Mouse (Mus musculus) thymus, postnatal 14 days (tissue): ENCODE results near the gene Gfra1.
A peak's percentile ranks its signal among the peaks of the same experiment; 100 is the strongest.

ENCODE experiments used
- DNase-seq: peaks from one replicate; pipeline ENCODE4 v3.0.0; 2021

Gene Gfra1

GRCm38 (mm10) chr19:58389466-58389865 lies 66.2 kb downstream of the Gfra1 start:
- no peak for DNase-seq

DNA sequence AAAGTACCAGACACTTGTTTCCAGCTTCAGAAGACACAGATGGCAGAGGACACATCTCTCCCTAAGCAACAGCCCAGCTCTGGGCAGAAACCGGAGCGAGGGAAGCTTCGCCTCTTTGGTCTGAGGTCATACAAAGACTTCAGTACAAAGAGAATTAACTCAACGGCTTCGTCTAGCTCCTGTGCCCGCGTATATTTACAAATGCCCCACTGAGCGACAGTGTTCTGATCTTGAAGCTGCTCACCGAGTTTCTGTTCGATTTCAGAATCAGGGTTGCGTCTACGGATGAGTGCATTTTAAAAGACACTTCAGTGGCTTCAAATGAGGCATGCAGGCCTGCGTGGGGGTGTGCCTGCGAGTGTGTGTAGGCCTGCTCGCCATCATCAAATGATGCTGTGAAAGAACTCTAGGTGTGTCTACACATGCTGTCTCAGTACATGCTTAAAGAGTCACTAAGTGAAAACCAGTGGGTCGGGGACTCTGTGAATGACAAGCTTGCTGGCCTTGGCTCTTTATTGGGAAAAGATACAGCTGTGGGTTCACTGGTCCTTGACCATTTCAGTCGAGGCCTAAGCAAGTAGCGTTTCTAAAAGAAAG lies 66.8 kb downstream of the Gfra1 start:
- no peak for DNase-seq

DNA sequence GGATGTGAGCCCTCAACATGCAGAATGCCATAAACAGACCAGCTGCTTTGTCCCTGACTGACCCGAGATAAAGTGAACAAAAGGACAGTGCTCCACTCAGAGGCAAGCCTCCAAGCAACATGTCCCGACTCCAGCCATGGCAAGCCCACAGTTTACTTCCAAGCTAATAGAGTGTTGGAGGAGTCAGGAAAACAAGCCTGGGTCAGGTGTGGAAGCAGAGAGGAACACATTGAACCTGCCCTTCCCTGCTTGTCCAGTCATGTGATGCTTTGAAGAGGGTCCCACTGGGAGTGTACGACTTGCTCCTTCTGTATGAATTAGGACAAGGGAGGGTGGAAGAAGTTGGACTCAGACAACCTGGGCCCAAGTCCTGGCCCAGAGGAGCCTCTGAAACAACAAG lies 72.4 kb downstream of the Gfra1 start:
- DNase-seq, result no peak

DNA sequence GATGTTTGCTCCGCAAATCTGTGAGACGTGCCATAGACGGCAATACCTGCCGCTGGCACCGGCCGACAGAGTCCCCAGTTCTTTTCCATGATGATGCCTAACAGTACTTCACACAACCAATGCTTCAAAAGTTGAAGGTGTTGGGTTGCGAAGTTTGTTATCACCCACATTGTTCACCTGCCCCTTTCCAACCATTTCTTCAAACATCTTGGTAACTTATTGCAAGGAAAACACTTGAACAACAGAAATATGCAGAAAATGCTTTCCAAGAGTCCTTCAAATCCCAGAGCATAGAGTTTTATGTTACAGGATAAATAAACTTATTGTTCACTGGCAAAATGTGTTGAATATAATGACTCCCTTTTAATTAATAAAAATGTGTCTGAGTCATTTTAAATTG lies 73.2 kb downstream of the Gfra1 start:
- DNase-seq, result no peak

- no peak for DNase-seq
Measured at GRCm38 (mm10) chr19:58377969-58378368, 77.7 kb downstream of the Gfra1 start.

DNA sequence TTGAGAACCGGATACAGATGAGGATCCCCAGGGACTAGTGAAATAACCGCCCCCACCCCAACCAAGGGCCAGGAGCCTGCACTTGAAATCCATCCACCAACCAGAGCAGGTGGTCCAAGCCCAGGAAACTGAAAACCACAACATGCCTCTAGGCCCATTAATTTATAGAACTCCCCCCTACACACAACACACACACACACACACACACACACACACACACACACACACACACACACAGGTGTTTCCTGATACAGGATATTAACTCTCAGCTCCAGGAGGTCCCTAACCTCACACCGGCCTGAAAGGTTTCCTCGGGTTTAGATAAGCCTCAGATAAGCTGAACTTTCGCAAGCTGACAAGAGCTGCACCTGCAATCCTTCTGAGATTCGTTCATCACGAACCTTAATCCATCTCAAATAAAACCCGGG lies 79.0 kb downstream of the Gfra1 start:
- DNase-seq, result peak; percentile 52

DNA sequence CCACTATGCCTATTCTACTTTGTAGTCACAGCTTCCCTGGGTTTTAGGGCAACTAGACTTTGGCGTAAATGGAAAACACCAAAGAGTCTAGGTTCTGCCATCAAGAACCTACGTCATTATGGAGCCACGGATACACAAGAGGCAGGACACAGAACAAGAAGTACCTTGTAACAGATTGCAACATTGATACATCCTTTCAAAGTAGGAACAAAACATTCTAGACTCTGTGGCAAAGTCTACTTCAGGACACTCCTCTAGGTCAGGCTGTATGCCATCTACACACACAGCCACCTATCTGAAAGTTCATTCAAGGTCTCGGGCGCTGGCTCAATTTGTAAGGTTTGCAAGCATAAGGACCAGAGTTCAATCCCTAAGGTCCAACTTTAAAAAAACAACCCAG lies 81.1 kb downstream of the Gfra1 start:
- DNase-seq, result no peak

- DNase-seq, result no peak
Measured at GRCm38 (mm10) chr19:58374155-58374554, 81.6 kb downstream of the Gfra1 start.

DNA sequence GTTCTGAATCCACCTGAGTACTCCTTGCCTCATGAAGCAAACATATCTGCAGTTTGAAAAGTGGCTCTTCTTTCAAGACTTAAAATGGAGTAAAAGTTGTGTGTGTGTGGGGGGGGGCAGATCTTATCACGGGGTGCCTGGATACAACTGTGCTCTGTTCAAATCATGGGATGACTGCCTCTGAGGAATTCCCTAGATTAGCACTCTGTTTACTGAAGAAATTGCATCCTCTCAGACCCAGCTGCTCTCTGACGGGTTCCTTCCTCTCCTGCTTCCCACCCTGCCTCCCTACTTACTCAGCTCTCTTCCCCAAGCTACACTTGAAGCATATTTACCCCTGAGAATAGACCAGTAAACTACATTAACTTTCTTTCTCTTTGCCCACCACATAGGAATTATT lies 87.2 kb downstream of the Gfra1 start:
- DNase-seq, result no peak

- DNase-seq, result no peak
Measured at GRCm38 (mm10) chr19:58364688-58365087, 91.0 kb downstream of the Gfra1 start.

- DNase-seq, result no peak
Measured at GRCm38 (mm10) chr19:58360982-58361381, 94.7 kb downstream of the Gfra1 start.

GRCm38 (mm10) chr19:58358063-58358462 lies 97.6 kb downstream of the Gfra1 start:
- peak; percentile 12 for DNase-seq

- DNase-seq, result no peak
Measured at GRCm38 (mm10) chr19:58353953-58354352, 101.8 kb downstream of the Gfra1 start.

DNA sequence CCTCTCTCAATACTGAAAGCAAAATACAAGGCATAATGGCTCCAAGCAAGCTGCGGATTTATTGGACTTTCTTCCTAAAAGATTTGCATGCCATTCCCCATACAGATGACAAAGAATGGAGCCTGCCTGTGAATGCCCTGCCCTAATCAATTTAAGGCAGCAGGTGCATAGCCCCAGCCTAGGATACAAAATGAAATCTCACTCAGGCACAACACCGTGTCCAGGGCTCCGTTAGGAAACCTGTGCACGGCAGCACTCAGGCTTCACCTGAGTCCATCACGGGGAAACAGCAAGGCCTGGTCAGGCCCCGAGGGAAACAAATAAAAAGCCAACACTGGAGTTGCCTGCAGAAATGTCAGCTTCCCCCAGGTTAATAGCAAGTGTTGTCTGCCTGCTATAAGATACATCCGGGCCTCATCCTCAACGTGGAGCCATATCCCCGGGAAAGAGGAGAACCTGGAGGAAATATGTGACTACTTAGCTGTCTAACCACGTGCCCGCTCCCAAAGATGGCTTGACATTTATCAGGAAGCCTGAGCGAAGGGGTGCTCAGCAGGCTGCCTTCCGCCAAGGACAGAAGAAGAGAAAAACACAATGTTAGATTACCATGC lies 102.3 kb downstream of the Gfra1 start:
- no peak for DNase-seq

DNA sequence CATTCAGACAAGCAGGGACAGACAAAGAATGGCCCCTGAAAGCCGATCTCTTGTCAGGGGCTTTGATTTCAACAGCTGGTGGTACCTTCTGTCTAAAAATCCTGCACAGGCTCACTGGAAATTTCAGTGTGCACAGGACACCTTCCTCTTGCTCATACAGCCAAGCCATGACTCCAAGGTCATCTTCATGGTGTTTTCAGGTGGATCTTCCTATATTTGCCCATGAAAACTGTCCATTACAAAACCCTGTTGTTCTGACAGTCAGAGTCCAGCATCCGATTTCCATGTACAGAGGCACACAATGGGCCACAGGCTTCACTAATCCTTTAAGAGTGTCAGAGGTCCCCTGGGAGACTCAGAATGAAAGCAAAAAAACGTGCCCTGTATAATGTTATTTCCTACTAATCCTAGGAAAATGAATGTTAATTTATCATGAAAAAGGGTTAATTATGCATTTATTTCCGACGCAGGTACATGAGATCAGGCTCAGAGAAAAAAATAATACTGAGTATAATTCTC lies 105.8 kb downstream of the Gfra1 start:
- no peak for DNase-seq

GRCm38 (mm10) chr19:58345137-58345536 lies 110.6 kb downstream of the Gfra1 start:
- DNase-seq, result no peak

GRCm38 (mm10) chr19:58341351-58341750 lies 114.4 kb downstream of the Gfra1 start:
- DNase-seq, result no peak

DNA sequence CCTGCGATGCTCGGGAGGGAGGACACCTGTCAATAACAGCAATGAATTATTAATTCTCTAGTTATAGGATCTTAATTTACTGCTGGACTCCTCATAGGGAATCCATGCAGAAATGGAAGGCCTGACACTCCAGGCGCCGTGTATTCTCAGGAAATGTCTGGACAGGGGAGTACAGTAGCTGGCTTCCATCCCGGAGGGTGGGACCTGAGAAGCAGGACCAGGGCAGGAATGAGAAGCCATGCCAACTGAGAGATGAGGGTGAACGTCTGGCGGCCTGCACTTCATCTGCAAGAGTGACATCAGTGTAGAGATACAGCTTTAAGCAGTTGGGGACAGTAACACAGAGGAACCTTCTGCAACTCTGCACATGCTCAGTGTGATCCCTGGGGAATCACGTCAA lies 115.5 kb downstream of the Gfra1 start:
- DNase-seq, result no peak

DNA sequence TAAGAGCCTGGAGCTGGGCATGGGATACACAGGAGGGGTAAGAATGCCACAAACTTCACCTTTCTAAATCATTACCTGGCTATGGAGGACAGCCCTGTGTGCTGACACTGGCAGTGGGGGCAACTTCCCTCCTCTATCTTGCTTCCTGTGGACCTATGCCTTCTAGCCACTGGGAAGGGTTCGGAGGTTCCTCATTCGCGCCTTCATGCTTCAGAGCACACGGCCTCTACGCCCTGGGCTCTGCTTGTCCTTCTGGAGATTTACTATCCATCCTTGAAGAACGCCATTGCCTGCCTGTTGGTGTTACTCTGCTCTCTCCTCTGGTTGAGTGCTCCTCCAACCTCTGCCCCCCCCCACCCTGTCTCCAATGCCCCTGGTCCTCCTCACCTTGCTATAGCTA lies 118.9 kb downstream of the Gfra1 start:
- DNase-seq, result no peak

DNA sequence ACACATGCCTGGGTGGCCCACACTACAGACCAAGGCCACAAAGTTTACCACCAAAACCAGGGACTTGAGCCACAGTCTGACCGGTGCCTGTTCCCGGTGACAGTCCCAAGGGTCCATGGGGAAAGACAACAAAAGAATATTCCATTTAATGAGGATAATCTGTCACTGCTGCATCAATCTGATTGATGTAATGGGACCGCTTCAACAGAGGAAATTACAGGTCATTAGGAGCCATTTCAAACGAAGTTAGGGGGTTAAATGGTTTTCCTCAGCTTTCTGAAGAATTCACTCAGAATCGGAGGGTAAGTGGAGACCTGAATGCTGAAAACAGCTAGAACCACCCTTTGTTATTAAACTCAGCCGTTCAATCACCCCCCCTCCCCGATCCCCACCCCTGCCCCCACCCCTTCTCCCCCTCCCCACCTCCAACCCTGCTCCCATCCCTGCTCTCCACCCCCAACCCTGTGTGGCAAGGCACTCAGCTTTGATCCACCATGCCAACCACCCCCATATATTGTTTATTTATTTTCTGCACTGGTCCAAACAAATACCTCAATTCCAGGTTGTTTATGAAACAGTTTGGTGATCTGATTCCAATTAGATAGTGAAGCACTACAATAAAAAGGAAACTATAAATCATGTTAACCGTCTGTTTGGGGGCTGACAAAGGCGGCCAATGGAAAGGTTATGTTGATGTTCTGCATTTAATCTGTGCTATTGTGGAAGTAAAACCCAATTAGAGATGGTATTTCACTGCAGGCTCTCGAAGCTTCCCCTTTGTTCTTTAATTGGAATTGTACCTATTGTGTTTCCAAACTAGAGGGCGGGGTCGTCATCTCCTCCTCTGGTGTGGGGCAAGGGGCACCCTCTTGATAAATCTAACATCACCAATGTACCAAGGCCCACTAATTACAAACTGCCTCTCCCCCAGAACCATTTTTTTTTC lies 119.9 kb downstream of the Gfra1 start:
- no peak for DNase-seq

DNA sequence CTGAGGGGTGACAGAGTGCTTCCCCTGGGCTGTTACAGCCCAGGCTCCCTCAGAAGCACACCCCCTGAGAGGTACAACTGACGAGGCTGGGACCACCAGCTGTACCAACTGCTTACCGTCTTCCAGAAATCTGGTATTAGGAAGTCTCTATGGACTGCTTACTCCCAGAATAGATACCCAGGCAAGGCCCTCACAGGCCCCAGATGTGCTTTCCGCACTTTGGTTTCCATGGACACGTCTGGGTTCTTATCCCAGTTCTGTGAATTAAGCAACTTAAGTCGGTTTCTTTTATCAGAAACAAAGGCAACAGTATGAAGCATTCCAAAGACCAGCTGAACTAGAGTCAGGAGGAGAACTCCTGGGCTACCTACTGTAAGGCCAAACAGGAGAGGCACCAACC lies 126.4 kb downstream of the Gfra1 start:
- no peak for DNase-seq

DNA sequence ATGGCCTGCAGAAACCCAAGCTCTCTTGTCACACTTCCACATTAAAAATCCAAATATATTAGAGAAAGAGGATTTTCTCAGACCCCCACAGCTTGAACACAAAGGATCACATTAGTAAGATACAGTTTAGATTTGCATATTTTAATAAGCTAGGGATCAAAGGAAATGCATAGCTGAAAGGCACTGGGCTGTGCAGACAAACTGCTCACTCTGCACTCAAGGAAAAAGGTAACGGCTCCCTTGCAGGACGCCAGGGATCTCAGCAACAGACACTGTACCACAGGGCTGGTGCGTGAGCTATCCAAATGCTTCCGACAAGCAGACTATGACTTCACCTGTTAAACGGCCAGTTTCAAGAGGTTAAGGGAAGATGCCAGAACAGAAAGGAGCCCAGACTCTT lies 127.7 kb downstream of the Gfra1 start:
- DNase-seq, result no peak

DNA sequence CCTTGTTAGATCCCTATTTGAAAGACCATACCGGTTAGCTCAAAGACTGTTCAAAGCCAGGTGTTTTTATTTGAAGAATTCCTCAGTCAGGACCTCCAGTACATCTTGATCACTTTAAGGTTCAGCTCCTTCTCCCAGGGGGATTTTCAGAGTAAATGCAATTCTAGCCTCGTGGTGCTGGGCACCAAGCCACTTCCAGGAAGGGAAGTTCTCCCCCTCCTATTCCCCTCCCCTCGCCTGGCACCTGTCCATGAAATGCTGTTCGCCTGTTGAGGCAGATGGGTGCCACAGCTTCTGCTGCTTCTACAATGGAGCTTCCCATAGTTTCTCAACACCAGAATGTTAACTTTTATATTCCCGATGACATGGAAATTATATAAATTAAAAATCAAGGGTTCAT lies 139.2 kb downstream of the Gfra1 start:
- no peak for DNase-seq

DNA sequence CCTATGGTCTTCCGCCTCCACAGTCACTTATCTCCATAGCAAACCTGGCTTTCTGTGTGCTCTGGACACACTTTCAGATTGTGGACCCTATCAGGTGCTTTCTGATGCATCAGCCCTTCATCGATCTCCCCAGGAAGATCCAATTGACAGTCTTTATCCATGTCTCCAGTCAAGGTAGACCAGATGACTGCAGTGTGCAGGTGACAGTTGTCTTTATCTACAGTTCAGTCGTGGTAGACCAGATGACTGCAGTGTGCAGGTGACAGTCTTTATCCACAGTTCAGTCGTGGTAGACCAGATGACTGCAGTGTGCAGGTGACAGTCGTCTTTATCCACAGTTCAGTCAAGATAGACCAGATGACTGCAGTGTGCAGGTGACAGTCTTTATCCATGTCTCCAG lies 140.0 kb downstream of the Gfra1 start:
- DNase-seq, result no peak
